14 mouse cellular contexts compared by ENCODE assay signal in genomic region chrX:145490417-145490816, GRCm38 (mm10).
"Had no signal": no experiment of that assay in that cellular context is flagged by ENCODE, and none has a peak within 500 bp of the region (broad histone marks: within the 10 kb centered on the region; RNA-seq: fewer than 3 reads in every experiment).

No protein-coding gene starts in this region.

- H3K27me3 ChIP-seq: limb, embryonic 15.5 days; lung, embryonic 15.5 days; midbrain, embryonic 15.5 days; neural tube, embryonic 13.5 days had no signal

- H3K4me2 ChIP-seq: limb, embryonic 15.5 days; lung, embryonic 15.5 days; midbrain, embryonic 11.5 days; midbrain, embryonic 15.5 days; neural tube, embryonic 13.5 days had no signal

- H3K36me3 ChIP-seq: limb, embryonic 15.5 days; lung, embryonic 15.5 days; midbrain, embryonic 15.5 days had no signal

- H3K4me1 ChIP-seq: limb, embryonic 15.5 days; lung, embryonic 15.5 days; midbrain, embryonic 15.5 days; neural tube, embryonic 13.5 days had no signal

- ATAC-seq: intestine, postnatal 0 days; midbrain, embryonic 15.5 days had no signal

- H3K4me3 ChIP-seq: limb, embryonic 15.5 days; lung, embryonic 15.5 days; megakaryocyte, embryonic 14.5 days; midbrain, embryonic 15.5 days; neural tube, embryonic 13.5 days had no signal

- H3K9me3 ChIP-seq: limb, embryonic 15.5 days; lung, embryonic 15.5 days; megakaryocyte, embryonic 14.5 days; midbrain, embryonic 15.5 days; neural tube, embryonic 13.5 days had no signal

- DNase-seq: kidney, adult 9 months; kidney, postnatal 10 days; kidney, postnatal 4 days; lung, postnatal 14 days; right cerebral cortex, postnatal 14 days; thymus, postnatal 4 days had no signal

- H3K9ac ChIP-seq: limb, embryonic 15.5 days; lung, embryonic 15.5 days; midbrain, embryonic 15.5 days; neural tube, embryonic 13.5 days had no signal

- H3K27ac ChIP-seq: limb, embryonic 15.5 days; lung, embryonic 15.5 days; macrophage; midbrain, embryonic 15.5 days; neural tube, embryonic 13.5 days had no signal
